Mouse (Mus musculus) layer of hippocampus, postnatal 36 days (tissue): ENCODE data around the gene Cul1. TPM values are rescaled to one million over a fixed set of nuclear protein-coding genes. Genes with fewer than 3 reads are reported as not detected.
"Not testable (repeated sequence)": the region's sequence is repeated elsewhere in the genome, so short reads cannot be mapped to it uniquely, and the experiment has no call there.

ENCODE experiments used
- DNase-seq, 2 experiments: peaks; one replicate each; pipeline ENCODE4 v3.0.0; 2022
- total RNA-seq, 2 experiments: library from RNA; stranded (reverse); gene quantifications; 2 replicates each; pipeline ENCODE4 v1.2.3; 2021

Cul1 gene
- total RNA-seq = 100 to 1,000 TPM; 105 to 107 TPM

DNA sequence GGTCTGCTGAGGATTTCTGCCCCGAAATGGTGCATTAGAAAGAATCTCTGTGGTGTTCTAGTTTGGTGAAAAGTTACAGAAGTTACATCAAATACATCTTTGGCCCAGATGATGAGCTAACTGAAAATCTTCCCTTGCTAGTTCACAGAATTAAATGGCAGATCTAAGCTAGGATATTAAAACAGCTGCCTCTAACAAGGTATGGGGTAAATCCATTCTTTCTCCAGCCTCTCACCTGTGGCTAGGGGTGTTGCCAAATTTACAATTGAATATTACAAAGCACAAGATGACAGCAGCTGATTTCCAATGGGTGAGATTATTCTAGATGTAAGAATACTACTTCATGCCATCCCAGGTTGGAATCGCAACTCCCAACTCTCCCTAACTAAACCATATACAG lies at the start of gene Cul1:
Gene Cul1, plus strand, starts transcription at position 301 of the 400 bp plus-strand sequence.
- no peak for DNase-seq

GRCm38 (mm10) chr6:47404419-47405382 lies 48.5 kb upstream of the Cul1 start:
- peak in 1 of 2 experiments; percentile 19 for DNase-seq

GRCm38 (mm10) chr6:47412886-47413606 lies 40.2 kb upstream of the Cul1 start:
- no peak for DNase-seq

- DNase-seq = no peak
Measured at GRCm38 (mm10) chr6:47413656-47414055, 39.5 kb upstream of the Cul1 start.

GRCm38 (mm10) chr6:47418691-47419090 lies 34.5 kb upstream of the Cul1 start:
- DNase-seq = no peak

GRCm38 (mm10) chr6:47420156-47420555 lies 33.0 kb upstream of the Cul1 start:
- no peak for DNase-seq

DNA sequence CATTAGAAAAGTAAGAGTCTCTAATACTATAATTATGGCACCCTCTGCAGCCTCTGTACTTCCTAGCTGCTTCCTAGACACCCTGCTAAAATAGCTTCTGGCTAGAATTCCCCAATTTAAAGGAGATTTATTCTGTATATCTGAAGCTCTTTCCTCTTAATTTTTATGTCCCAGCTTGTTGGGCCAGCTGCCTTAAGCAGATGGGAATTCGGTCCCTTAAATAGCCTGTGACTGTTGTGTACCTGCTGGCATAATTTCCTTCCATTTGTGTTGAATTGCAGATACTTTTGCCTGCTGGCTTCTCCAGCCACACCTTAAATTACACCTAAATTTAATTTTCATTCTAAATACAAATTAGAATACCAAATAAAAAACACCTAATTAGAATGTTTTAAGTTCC lies 32.0 kb upstream of the Cul1 start:
- no peak for DNase-seq

DNA sequence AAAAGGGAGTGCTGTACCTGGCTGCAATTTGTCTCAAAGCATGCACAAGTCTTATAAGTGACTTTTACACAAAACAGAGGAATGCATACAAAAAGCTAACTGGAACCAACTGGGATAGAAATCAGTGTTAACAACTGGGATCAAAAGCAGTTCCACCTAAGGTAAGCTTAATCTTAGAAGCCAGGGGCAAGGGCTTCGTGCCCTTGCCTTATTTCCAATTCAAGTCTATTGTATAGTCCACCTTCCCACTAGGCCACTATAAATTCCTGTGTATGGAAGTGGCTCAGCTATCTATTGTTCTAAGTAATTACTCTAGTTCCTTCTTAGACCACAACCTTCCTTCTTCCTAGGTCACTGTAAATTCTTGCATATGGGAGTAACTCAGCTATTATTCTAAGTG lies 27.1 kb upstream of the Cul1 start:
- no peak for DNase-seq

GRCm38 (mm10) chr6:47426556-47426955 lies 26.6 kb upstream of the Cul1 start:
- DNase-seq = not testable (repeated sequence)

GRCm38 (mm10) chr6:47432795-47433194 lies 20.4 kb upstream of the Cul1 start:
- not testable (repeated sequence) for DNase-seq

GRCm38 (mm10) chr6:47440080-47440479 lies 13.1 kb upstream of the Cul1 start:
- DNase-seq = no peak

GRCm38 (mm10) chr6:47447658-47448057 lies 5.5 kb upstream of the Cul1 start:
- no peak for DNase-seq

- DNase-seq = peak in 1 of 2 experiments; percentile 45
Measured at GRCm38 (mm10) chr6:47453522-47454130, 428 bp downstream of the Cul1 start.

DNA sequence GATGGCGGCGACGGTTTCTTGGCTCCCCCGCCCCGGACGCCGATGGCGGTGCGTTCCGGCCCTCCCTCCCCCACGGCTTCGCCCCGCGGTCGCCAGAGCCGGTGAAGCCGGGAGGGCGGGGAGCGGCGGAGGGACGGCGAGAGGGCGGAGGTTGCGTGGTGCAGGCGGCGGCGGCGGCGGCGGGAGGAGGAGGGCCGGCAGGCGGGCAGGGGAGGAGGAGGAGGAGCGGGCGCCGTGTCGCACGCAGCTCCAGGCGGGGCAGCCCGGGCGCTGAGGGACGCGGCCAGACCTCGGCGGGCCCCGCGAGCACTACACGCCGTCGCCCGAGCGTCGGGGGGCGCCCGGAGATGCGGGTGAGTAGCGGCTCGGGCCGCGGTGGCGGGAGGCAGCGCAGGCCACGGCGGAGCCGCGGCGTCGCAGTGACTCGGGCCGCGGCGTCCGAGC lies 955 bp downstream of the Cul1 start:
- DNase-seq = peak; percentile 76 to 78

DNA sequence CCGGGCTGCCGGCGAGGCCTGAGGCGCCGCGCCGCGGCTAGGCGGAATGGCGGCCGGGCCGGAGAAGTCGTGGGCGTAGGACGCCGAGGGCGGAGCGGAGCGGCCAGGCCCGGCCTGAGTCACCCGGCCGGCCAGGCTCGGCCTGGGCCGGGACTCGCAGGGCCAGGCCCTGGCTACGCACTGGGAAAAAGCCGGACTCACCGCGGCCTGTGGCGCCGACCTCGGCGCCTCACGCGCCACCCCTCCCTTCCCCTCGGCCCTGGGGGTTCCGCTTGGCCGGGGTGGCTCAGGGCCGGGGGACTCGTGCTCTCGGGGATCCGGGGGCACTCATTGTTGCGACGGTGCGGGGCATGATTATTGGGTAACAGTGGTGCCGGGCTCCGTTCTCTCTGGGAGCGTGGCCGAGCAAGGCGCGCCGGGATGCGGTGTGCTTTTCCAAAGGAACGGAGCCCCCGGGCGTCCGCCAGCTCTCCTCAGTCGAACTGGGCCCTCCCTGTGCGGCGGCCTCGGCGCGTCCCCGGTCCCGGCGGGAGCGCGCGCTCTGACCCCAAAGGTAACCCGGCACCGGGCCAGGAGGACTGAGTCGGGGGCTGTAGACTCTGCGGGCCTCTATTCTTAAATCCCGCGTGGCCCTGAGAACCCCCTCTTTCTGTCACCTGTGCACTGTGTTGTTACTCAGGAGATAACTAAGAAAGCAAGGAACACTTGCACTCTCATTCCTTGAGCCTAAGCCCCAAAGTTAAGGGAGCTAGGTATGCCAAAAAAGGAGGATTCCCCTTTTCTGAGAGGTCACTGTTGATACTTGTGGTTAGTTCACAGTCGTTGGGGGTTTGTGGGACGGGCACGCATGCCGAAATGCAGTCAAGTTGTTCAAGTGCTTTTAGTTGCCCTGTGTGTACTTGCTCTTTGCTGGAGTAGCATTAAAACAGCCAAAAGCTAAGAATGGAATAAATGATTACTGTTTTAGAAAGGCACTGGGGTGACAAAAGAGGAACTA lies 1.7 kb downstream of the Cul1 start:
- DNase-seq = peak; percentile 54 to 59

- no peak for DNase-seq
Measured at GRCm38 (mm10) chr6:47455843-47456242, 2.6 kb downstream of the Cul1 start.

- no peak for DNase-seq
Measured at GRCm38 (mm10) chr6:47456853-47457252, 3.7 kb downstream of the Cul1 start.

DNA sequence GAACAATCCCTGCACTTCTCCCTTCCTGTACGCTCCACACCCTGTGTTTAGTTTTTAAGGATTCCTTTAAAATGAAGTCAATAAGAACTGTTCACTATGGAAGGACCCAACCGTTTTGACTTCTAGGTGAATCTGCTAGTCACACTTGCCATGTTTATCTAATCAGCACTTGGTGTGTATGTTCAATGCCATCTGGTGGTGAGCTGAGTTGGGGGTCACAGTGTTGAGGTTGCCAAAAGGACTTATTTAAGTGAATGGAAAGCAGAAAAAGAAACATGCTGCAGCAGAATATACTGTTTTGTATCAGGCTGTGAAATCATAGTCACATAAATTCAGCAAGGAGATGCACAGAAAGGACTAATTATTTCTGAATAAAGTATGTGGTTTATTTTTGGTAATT lies 12.2 kb downstream of the Cul1 start:
- no peak for DNase-seq

DNA sequence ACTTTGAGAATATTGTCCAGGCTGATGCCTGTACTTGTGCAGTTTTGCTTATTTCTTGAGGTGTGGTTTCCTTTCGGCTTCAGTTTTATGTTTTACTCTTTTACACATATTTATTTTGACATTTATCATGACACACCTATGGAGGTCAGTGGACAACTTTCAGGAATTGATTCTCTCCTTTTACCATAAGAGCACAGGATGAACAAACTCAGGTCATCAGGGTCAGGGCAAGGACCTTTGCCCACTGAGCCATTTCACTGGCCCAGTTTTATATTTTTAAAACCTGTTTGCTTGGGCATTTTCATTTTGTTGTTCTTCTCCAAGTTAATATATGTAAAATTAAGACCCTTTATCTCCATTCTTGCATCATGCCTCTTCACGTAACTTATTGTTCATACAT lies 13.3 kb downstream of the Cul1 start:
- DNase-seq = no peak

DNA sequence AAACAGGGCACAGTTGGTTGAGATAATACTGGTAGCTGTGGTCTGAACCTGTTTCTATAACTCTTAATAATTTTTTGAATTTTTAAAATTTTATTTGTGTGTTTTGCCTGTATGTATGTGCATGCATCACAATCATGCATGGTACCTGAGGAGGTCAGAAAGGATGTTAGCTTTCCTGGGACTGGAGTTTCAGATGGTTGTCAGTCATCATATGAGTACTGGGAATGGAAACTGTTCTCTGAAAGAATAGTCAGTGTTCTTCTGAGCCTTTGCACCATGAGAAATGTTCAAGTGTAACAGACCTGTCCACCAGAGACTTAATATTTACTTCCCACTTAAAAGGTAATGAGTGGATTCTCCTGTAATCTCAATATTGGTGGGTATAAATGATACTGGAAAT lies 13.9 kb downstream of the Cul1 start:
- no peak for DNase-seq

- DNase-seq = no peak
Measured at GRCm38 (mm10) chr6:47469760-47470159, 16.6 kb downstream of the Cul1 start.

DNA sequence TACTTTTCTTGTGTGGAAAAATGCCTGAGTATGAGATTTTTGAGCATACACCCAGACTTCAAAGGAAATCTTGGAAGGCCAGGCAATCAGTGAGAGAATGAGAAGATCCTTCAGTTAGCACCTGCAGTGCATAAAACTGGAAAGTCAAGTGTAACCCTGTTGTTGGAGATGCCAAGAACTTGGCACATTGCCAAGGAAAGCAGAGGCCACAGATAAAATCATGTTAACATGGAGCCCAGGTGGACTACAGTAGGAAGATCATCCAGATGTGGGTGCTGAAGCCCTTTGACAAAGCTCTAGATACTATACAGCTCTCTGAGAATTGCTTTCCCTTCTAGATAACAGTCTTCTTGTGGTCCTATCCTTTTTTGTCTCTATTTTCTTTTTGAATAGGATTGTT lies 19.2 kb downstream of the Cul1 start:
- no peak for DNase-seq
